Mouse (Mus musculus) left cerebral cortex, adult 11 months (tissue): Measurements from ENCODE around the gene 4930435E12Rik.

Source experiments
- DNase-seq: peaks from one replicate; pipeline ENCODE4 v3.0.0; 2022; ENCODE audit warnings: low spot score

4930435E12Rik gene

DNA sequence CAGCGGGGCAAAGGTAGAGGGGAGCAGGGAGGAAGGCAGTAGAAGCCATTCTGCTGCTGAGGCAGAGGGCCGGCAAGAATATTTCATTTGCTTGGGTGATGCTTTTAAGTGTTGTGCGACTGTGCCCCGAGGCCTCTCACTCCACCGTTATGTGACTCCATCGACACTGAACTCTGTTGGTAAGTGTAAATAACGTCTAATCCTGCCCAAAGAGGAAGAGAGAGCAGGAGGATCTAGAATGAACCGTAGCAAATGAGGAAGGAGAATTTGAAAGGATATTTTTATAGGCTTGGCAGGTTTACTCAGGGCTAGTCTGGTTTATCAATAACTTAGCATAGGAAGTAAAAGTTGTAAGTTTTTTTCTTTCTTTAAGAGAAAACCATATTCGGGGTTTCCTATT lies 59.0 kb downstream of the 4930435E12Rik start:
- DNase-seq, result no peak

DNA sequence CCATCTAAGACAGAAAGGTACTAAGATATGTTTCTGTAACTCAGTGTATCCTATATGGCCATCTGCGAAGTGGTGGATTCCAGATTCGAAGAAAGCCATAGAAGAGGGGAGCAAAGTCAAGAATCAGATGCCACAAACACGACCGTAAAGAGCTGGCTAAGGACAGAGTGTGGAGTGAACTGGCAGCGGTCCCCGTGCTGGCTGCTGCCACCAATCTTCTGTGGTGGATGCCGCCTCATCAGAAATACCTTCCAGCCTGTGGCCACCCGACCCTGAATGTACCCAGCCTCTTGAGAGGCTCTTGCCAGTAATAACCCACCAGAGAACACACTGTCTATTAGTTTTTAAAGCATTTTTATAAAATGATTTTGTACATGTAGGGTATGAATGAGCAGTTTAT lies 60.2 kb downstream of the 4930435E12Rik start:
- DNase-seq, result no peak

GRCm38 (mm10) chr16:38767761-38768160 lies 60.8 kb downstream of the 4930435E12Rik start:
- DNase-seq, result peak; percentile 24

GRCm38 (mm10) chr16:38766671-38767070 lies 61.9 kb downstream of the 4930435E12Rik start:
- DNase-seq, result no peak

DNA sequence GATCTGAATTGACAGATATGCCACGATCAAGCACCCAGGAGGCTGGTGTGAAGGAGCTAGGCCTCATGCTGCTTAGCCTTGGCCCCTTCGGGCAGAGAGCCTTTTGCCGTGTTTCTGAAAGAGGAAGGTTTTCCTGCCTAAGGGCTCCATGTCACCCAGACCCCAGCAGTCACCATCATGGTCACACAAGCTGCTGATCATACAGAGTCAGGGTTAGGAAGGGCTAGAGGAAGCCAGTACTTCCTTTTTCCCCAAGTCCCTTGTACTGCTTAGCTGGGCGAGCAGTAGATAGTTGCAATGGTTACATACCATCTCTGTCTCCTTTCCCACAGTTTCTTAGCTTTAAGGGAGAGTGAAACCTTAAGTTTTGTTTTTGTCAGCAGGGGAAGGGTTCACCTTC lies 65.0 kb downstream of the 4930435E12Rik start:
- DNase-seq, result no peak

GRCm38 (mm10) chr16:38762401-38762800 lies 66.1 kb downstream of the 4930435E12Rik start:
- no peak for DNase-seq
